Mouse (Mus musculus) limb, embryonic 14.5 days (tissue): ENCODE measurements around the gene Ppfia2. TPM values are rescaled to one million over a fixed set of nuclear protein-coding genes. Genes with fewer than 3 reads are reported as not detected.
A peak's percentile ranks its signal among the peaks of the same experiment; 100 is the strongest.

Experiments used
- ATAC-seq: fragments of 200-750 bp; cut with Nextera tagmentation; 2 replicates; pipeline ENCODE4 v1.8.0; 2017; ENCODE audit warnings: low read depth, moderate number of reproducible peaks, moderate TSS enrichment; ENCODE audit not compliant: low FRiP score
- DNase-seq: peaks from one replicate; pipeline ENCODE4 v3.0.0-alpha.2; 2015; ENCODE audit warnings: low spot score
- H3K27ac ChIP-seq: fragments of 300-500 bp; sonication (generic); replicated peaks from 2 replicates; pipeline ENCODE4 v1.5.1; 2014; ENCODE audit warnings: low read depth, mild to moderate bottlenecking, low read length, moderate library complexity, mixed read lengths
- H3K27me3 ChIP-seq: fragments of 300-500 bp; sonication (generic); 2 replicates; pipeline ENCODE4 v1.6.1; 2014; ENCODE audit warnings: low read length, mixed read lengths; ENCODE audit not compliant: control insufficient read depth, insufficient read depth
- H3K36me3 ChIP-seq: fragments of 300-500 bp; sonication (generic); 2 replicates; pipeline ENCODE4 v1.6.1; 2014; ENCODE audit warnings: mild to moderate bottlenecking, low read length, moderate library complexity, mixed read lengths; ENCODE audit not compliant: control insufficient read depth, insufficient read depth
- H3K4me1 ChIP-seq: fragments of 300-500 bp; sonication (generic); 2 replicates; pipeline ENCODE4 v1.6.1; 2014; ENCODE audit warnings: antibody characterized with exemption, low read length, mixed read lengths; ENCODE audit not compliant: control insufficient read depth, insufficient read depth
- H3K4me2 ChIP-seq: fragments of 300-500 bp; sonication (generic); replicated peaks from 2 replicates; pipeline ENCODE4 v1.6.1; 2014; ENCODE audit warnings: low read depth, mild to moderate bottlenecking, low read length, moderate library complexity; ENCODE audit not compliant: severe bottlenecking
- H3K4me3 ChIP-seq: fragments of 300-500 bp; sonication (generic); replicated peaks from 2 replicates; pipeline ENCODE4 v1.5.1; 2014; ENCODE audit warnings: low read length
- H3K9ac ChIP-seq: fragments of 300-500 bp; sonication (generic); 2 replicates; pipeline ENCODE4 v1.6.1; 2014; ENCODE audit warnings: mild to moderate bottlenecking, low read depth, low read length, moderate library complexity; ENCODE audit not compliant: severe bottlenecking
- H3K9me3 ChIP-seq: fragments of 300-500 bp; sonication (generic); 2 replicates; pipeline ENCODE4 v1.6.1; 2016; ENCODE audit warnings: low read length; ENCODE audit not compliant: control insufficient read depth
- POLR2A ChIP-seq: fragments of 200-500 bp; IDR thresholded peaks from 2 replicates; pipeline ENCODE4 v1.8.0; 2012; ENCODE audit warnings: inconsistent platforms, mild to moderate bottlenecking, moderate library complexity, borderline replicate concordance; ENCODE audit not compliant: insufficient read depth, insufficient read length; ENCODE audit errors: extremely low read depth
- WGBS: fragments of 180-500 bp; shearing (Covaris S2); extraction: QIAGEN DNeasy Blood & Tissue Kit; methylation state at CpG from one replicate; pipeline ENCODE4 v1.1.7; 2014; 5-methylcytosine and 5-hydroxymethylcytosine counted together
- polyA plus RNA-seq, 2 experiments: library from polyadenylated mRNA; depleted of rRNA in 1 of 2; stranded (reverse) in 1 of 2; unstranded in 1 of 2; fragments of >200 nt; fragmentation: Nextera tagmentation in 1 of 2; extraction: Ambion mirVana in 1 of 2; gene quantifications; 2 replicates each; pipeline versions ENCODE4 v1.2.1 to v1.2.3; 2012 to 2014

The Ppfia2 gene
- polyA plus RNA-seq, 2 experiments, result 0.64 to 0.70 TPM

GRCm38 (mm10) chr10:106620952-106621351, 150.8 kb downstream of the Ppfia2 start:
- ATAC-seq, result no peak

DNA sequence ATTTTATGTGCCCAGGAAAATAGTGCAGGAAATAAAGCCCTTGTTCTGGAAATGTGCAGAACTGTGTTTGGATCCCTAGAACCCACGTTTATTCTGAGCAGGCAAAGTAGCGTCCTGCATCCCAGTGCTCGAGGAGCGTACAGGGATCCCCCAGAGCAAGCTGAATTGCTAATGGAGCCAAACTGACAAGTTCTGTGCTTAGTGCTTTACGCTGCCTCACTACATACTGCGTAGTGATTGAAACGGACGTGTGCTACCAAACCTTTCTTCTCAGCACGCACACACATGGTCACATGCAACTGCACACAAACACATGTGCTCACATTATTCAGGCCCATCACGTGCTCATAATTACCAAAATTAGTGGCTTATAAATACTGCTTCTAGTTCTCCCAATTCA, 153.2 kb downstream of the Ppfia2 start:
- H3K9me3 ChIP-seq, result no peaks in the 10 kb centered on the region

More at GRCm38 (mm10) chr10:106620952-106621351, 150.8 kb downstream of the Ppfia2 start:
- H3K27ac ChIP-seq, result no peak overlapping the region
- no peak for DNase-seq
- H3K4me1 ChIP-seq, result no peaks in the 10 kb centered on the region
- H3K27me3 ChIP-seq, result no peaks in the 10 kb centered on the region
- H3K4me3 ChIP-seq, result no peak overlapping the region
- WGBS, result 81% methylated on average over 1 of the region's 1 CpGs
- no peak overlapping the region for H3K4me2 ChIP-seq
- H3K9ac ChIP-seq, result no peak overlapping the region
- H3K36me3 ChIP-seq, result no peaks in the 10 kb centered on the region
- no peak for TF ChIP-seq POLR2A
- H3K9me3 ChIP-seq, result no peaks in the 10 kb centered on the region

GRCm38 (mm10) chr10:106632171-106632935, 162.2 kb downstream of the Ppfia2 start:
- DNase-seq (no peak), ATAC-seq (0 out of 2 replicates have a peak, but pooled peaks have one; percentile 34)
- peak overlapping the region; percentile 23 for H3K4me3 ChIP-seq
- WGBS, result 30% methylated on average over 18 of the region's 18 CpGs
- no peak overlapping the region for H3K27ac ChIP-seq
- no peaks in the 10 kb centered on the region for H3K4me1 ChIP-seq
- no peak for TF ChIP-seq POLR2A
- no peak overlapping the region for H3K9ac ChIP-seq
- H3K4me2 ChIP-seq, result peak overlapping the region; percentile 28
- no peaks in the 10 kb centered on the region for H3K36me3 ChIP-seq
- no peaks in the 10 kb centered on the region for H3K9me3 ChIP-seq
- H3K27me3 ChIP-seq, result no peaks in the 10 kb centered on the region

More for the DNA sequence above, 153.2 kb downstream of the Ppfia2 start:
- H3K36me3 ChIP-seq, result no peaks in the 10 kb centered on the region
- no peak overlapping the region for H3K4me3 ChIP-seq
- no peaks in the 10 kb centered on the region for H3K27me3 ChIP-seq
- ATAC-seq (no peak), DNase-seq (no peak)
- no peak overlapping the region for H3K4me2 ChIP-seq
- no peak overlapping the region for H3K9ac ChIP-seq
- WGBS, result 81% methylated on average over 10 of the region's 10 CpGs
- H3K27ac ChIP-seq, result no peak overlapping the region
- TF ChIP-seq POLR2A, result no peak
- no peaks in the 10 kb centered on the region for H3K4me1 ChIP-seq

DNA sequence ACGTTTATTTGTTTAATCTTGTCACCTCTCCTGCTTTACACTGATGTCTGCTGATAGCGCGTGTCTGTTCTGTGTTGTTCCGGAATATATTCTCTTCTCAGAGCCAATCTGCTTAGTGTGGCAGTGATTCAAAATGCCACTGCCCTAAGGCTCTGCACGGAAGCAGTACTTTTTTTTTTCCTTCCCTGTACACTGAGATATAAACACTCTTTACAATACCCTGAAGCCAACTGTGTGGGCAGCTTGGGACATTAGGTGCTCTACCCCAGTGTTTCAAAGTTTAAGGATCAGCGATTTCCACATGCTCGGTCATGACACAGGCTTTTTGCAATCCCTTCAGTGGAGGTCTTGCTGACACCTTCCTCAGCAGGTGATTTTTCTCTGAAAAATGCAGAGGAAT, 163.8 kb downstream of the Ppfia2 start:
- ATAC-seq, result no peak

DNA sequence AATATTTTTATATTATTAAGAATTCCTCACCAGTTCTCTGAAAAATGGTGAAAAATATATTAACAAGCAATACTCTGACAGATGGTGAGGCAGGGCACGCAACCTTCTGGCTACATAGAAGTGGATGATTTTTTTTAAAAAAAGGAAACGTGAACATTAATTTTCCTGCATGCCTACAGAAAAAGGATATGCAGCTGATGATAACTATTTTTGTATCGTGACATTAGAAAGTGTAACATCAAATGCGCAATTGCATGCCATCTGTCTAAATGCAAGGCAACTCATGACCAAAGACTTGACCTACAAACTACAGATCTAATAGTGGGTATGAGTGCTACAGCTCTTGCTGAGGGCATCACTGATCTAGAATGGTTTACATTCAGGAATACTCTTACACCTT, 182.1 kb downstream of the Ppfia2 start:
- Histone ChIP-seq H3K9me3 (no peaks in the 10 kb centered on the region), H3K4me2 (no peak overlapping the region), H3K27ac (no peak overlapping the region), H3K4me3 (no peak overlapping the region), H3K4me1 (no peaks in the 10 kb centered on the region), H3K36me3 (no peaks in the 10 kb centered on the region), H3K9ac (no peak overlapping the region), H3K27me3 (no peaks in the 10 kb centered on the region)
- ATAC-seq, result no peak
- no peak for TF ChIP-seq POLR2A
- no peak for DNase-seq
- 93% methylated on average over 4 of the region's 4 CpGs for WGBS

More for the DNA sequence above, 163.8 kb downstream of the Ppfia2 start:
- Histone ChIP-seq H3K4me2 (no peak overlapping the region), H3K27ac (no peak overlapping the region), H3K9me3 (no peaks in the 10 kb centered on the region), H3K4me3 (no peak overlapping the region), H3K9ac (no peak overlapping the region), H3K36me3 (no peaks in the 10 kb centered on the region), H3K27me3 (no peaks in the 10 kb centered on the region), H3K4me1 (no peaks in the 10 kb centered on the region)
- TF ChIP-seq POLR2A, result no peak
- no peak for DNase-seq
- 66% methylated on average over 7 of the region's 7 CpGs for WGBS
